Mouse (Mus musculus) layer of hippocampus, adult 9-10 months (tissue): ENCODE measurements around the gene Proca1.
"Not testable (repeated sequence)": the region's sequence is repeated elsewhere in the genome, so short reads cannot be mapped to it uniquely, and the experiment has no call there.

ENCODE experiments used
- DNase-seq: peaks from one replicate; pipeline ENCODE4 v3.0.0; 2022; ENCODE audit warnings: low spot score

Proca1 gene

DNA sequence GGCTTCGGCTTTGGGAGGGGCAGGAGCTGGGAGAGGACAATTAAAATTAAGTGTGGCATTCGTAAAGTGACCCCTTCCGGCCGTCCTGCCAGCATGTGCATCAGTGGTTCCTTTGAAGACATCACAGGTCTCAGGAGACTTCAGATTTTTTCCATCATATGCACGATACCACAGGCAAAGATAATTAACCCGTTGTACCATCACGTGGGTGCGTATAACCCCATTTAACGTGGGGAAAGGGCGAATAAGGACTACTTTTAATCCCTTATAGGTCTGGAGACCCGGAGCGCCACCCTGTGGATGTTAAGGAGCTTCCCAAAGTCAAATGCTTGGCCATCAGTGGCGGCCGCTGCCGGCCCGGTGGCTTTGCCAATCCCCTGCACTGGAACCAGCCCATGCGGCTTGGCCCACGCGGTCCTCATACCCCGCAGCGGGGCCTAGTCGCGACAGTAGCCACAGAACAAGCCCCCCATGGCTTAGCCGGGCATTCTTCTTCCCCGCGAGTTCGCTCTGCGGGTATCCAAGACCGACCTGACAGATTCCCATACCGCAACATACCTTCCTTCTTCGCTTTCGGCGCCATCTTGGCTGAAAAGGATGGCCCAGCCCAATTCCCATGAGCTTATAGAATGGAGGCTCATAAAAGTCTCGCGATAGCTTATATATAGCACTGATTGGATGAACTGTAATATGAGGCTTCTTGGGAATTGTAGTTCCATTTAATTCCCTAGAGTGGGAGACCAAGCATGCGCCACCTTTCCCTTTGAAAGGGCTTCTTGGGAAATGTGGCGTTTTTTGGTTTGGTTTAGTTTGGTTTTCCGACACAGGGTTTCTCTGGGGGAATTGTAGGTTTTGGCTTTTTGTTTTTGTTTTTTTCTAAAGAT lies 10.0 kb upstream of the Proca1 start, which contains the start of gene Rpl23a:
Gene Rpl23a, minus strand, starts transcription at position 624 of the 884 bp plus-strand sequence.
- peak; percentile 93 for DNase-seq

- DNase-seq = no peak
Measured at GRCm38 (mm10) chr11:78183884-78184514, 9.2 kb upstream of the Proca1 start.

DNA sequence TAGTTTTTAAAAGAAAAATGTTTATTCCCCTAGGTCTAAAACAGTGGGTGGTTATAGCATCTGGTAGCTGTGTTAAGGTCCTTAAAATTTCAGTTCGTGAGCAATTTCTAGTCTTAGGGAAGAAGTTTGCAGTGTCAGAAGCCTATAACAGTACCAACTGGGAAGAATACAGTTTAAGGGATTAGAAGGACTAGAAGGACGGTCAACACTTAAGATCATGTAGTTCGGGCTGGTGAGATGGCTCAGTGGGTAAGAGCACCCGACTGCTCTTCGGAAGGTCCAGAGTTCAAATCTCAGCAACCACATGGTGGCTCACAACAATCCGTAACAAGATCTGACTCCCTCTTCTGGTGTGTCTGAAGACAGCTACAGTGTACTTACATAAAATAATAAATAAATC lies 8.5 kb upstream of the Proca1 start:
- not testable (repeated sequence) for DNase-seq

DNA sequence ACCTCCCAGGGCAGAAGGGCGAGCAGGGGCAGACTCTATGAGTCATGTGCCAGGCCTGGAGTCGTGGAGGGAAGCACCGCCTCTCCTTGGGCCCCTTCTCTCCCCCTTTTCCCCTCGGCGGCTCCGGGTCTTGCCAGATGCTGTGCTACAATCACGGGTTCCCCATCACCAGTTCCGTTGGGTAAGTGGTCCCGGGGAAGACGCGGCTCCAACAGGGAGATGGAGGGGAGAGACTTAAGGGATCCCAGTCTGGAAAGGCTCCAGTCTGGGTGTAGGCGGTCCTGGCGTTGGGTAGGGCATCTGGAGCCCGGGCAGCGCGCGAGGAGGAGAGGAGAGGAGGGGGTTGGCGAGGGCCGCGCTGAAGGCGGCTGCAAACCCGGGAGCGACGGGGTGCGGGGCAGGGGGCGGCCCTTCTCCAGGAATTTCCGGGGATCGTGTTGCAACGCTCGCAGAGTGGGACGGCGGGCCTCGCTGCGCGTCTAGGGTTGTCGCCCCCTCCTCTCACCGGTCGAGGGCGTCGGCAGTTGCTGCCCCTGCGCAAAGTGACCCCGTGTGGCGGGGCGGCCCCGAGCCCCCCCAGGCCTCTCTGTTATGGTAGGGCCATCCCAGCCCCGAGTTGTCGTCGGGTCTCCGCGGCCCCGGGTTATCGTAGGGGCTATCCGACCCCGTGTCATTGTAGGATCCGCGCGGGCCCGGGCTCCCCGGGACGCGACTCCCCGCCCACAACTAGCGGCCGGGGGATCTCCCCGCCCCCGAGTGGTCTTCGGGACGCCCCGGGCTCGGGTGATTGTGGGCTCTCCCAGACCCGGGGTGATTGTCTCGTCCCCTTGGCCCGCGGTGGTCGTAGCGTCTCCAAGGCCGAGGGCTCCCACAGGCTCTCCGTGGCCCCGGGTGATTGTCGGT lies 4.6 kb upstream of the Proca1 start, which contains the start of gene Rab34:
Gene Rab34, plus strand, starts transcription at position 100 of the 903 bp plus-strand sequence.
- no peak for DNase-seq

DNA sequence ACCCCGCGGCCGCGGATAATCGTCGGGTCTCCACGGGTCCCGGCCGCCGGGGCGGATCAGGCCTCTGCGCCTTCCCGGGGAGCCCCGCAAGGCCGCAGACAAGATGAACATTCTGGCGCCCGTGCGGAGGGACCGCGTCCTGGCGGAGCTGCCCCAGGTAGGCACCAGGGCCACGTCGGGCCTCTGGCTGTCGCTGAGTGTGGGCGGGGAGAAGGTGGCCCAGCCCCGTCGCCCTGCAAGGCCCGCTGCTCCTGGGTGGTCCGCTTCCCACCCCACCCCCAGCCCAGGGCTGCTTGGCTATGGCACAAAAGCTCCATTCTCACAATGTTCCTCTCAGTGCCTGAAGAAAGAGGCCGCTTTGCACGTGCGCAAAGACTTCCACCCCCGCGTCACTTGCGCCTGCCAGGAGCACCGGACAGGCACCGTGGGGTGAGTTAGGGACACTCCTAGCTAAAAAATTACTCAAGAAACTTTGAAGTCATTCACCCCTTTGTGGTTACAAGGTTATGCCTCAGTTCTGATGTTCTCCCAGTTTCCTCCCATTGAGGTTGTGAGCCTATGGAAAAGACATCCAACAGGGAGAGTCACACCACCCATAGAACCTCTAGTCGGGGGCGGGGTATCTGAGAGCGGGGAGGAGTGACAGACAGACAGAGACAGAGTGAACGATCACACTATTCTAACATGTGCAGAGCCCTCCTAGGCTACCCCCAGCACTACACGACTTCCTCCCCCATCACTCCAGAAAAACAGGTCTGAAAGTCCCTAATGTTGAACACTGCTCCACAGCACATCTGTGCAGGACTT lies 3.8 kb upstream of the Proca1 start:
- no peak for DNase-seq

GRCm38 (mm10) chr11:78190041-78190440 lies 3.2 kb upstream of the Proca1 start:
- no peak for DNase-seq

DNA sequence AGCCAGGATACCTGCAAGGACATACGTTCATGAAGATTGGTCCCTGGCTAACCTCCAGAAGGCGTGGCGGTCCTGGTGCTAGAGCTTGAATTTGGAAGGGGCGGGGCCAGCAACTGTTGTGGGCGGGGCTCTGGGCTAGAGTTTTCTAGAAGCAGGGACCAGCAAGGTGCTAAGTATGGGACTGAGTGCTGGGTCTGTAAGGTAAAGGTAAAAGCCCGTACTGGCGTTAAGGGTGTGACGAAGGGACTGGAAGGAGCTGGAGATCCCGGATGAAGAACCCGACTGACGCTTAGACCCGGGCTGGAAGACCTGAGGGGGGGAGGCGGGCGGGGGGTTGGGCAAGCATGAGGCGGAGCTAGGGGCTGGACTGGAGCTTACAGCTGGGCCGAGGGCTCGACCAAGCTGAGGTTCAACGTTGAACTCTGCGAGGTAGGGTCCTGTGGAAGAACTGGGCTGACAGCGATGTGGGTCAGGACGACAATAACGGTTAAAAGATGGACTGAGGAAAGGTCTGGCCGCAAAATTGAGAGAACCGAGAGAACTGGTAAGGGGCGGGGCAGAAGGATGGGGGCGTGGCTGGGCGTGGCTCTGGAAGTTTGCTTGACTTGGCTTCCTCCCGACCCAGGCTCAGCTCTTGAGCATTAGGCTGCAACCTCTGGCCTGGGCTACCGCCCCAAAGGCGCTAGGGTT lies 1.4 kb downstream of the Proca1 start:
- DNase-seq = no peak

GRCm38 (mm10) chr11:78195101-78195863 lies 2.1 kb downstream of the Proca1 start:
- DNase-seq = no peak

- DNase-seq = no peak
Measured at GRCm38 (mm10) chr11:78202372-78202771, 9.2 kb downstream of the Proca1 start.

- DNase-seq = no peak
Measured at GRCm38 (mm10) chr11:78204287-78204686, 11.1 kb downstream of the Proca1 start.

GRCm38 (mm10) chr11:78205361-78206206 lies 12.4 kb downstream of the Proca1 start:
- DNase-seq = no peak

- no peak for DNase-seq
Measured at GRCm38 (mm10) chr11:78207190-78207589, 14.0 kb downstream of the Proca1 start.

DNA sequence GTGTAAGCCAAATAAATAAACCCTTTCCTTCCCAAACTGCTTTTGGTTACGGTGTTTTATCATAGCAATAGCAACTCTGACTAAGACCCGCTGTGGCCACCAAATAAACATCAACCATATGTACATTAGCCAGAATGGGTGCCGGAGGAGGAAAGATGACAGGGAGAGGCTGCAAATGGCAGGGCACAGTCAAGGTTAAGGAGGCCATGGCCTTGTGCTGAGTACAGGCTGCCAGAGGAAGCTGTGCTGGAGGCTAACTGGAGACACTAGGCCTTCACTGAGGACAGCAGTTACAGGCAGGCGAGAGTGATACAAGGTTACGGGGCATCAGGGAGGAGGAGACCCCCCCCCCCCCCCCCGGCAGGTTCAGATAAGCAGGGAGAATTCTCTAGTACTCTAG lies 16.7 kb downstream of the Proca1 start:
- DNase-seq = no peak

- DNase-seq = no peak
Measured at GRCm38 (mm10) chr11:78210615-78211014, 17.4 kb downstream of the Proca1 start.

- DNase-seq = no peak
Measured at GRCm38 (mm10) chr11:78211513-78211912, 18.3 kb downstream of the Proca1 start.

DNA sequence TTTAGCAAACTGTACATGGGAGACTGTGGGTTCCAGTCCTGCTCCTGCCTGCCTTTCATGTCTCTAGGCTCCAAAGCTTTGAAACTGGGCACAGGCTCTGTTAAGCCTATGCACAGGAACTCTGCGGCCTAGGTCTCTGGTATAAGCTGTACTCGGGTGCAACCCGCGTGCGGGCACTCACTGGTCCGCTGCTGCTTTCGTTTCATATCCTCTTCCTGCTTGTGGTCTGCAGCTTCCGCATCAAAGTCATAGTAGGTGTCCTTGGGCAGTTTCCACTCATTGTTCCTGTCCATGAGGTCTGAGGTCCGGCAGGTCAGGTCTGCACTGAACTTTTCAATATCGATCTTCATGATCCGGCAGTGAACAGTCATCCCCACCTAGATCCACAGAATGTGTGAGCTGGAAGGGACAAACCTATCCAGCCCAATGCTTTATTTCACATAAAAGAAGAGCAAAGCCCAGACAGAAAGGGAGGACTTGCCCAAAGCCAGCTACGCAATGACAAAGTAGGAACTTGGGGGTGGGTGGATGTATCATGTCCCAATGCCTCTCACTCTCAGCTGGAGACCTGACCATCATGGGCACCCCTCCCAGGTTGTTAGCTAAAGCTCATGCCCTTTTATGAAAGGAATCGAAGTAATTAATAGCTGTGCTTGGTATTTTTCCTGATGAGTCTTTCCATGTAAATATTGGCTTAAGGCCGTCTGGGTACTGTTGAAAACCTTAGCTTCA lies 20.1 kb downstream of the Proca1 start:
- DNase-seq = no peak

DNA sequence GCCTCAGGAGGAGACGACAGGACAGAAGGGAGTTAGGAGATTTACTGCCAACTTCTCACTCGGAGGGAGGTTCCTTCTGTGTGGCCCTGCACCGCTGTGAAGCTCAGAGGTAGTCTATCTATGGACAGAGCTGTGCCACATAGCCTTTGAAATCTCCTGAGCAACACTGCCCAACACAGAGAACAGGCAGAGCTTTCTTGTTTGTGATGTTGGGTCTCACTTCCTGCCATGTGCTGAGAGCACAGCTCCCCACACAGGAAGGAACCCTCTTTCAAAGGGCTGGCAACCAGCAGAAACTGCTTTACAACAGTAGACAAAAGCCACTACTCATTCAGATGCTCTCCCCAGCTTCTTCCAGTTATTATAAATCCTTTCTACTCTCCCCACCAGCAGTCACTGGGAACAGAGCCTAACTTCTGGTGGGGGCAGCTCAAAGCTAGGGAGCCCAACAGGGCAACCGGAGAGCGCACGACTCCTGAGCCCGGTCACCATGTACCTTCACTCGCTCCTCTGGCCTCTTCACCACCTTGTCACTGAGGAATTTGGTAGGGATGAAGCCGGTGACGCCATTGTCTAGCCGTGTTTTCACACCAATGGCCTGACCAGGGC lies 22.6 kb downstream of the Proca1 start:
- no peak for DNase-seq

- DNase-seq = no peak
Measured at GRCm38 (mm10) chr11:78223586-78223985, 30.4 kb downstream of the Proca1 start.
